Mouse (Mus musculus) cerebellum, postnatal 10 days (tissue): ENCODE data around the gene Pla2g2e.
"Not testable (repeated sequence)": the region's sequence is repeated elsewhere in the genome, so short reads cannot be mapped to it uniquely, and the experiment has no call there.

Experiments used
- DNase-seq, 2 experiments: peaks; one replicate each; pipeline ENCODE4 v3.0.0; 2021; ENCODE audit warnings: mixed read lengths in 2 of 2

The Pla2g2e gene

GRCm38 (mm10) chr4:138877731-138878130 is at the start of gene Pla2g2e:
TSS of gene Pla2g2e (plus strand) at chr4:138877942.
- DNase-seq: no peak

- DNase-seq: peak; percentile 79 to 83
Observed at GRCm38 (mm10) chr4:138839806-138840205, 37.9 kb upstream of the Pla2g2e start.

GRCm38 (mm10) chr4:138840726-138841125 is 37.0 kb upstream of the Pla2g2e start:
- peak; percentile 47 to 62 for DNase-seq

- DNase-seq: peak; percentile 86 to 90
Observed at GRCm38 (mm10) chr4:138841386-138841785, 36.4 kb upstream of the Pla2g2e start.

- peak; percentile 89 to 93 for DNase-seq
Observed at GRCm38 (mm10) chr4:138851463-138851862, 26.3 kb upstream of the Pla2g2e start.

GRCm38 (mm10) chr4:138852961-138853360 is 24.8 kb upstream of the Pla2g2e start:
- no peak for DNase-seq

- DNase-seq: no peak
Observed at GRCm38 (mm10) chr4:138855092-138855632, 22.6 kb upstream of the Pla2g2e start.

- peak; percentile 83 to 90 for DNase-seq
Observed at GRCm38 (mm10) chr4:138856491-138856890, 21.3 kb upstream of the Pla2g2e start.

GRCm38 (mm10) chr4:138857576-138857975 is 20.2 kb upstream of the Pla2g2e start:
- no peak for DNase-seq

- no peak for DNase-seq
Observed at GRCm38 (mm10) chr4:138858446-138858845, 19.3 kb upstream of the Pla2g2e start.

- DNase-seq: peak; percentile 67 to 74
Observed at GRCm38 (mm10) chr4:138859245-138859644, 18.5 kb upstream of the Pla2g2e start.

GRCm38 (mm10) chr4:138859728-138860127 is 18.0 kb upstream of the Pla2g2e start:
- peak; percentile 94 to 96 for DNase-seq

- no peak for DNase-seq
Observed at GRCm38 (mm10) chr4:138863344-138863998, 14.3 kb upstream of the Pla2g2e start, which contains the start of gene Pla2g5. TSS of gene Pla2g5 (minus strand) at chr4:138863482.

- no peak for DNase-seq
Observed at GRCm38 (mm10) chr4:138865092-138865491, 12.7 kb upstream of the Pla2g2e start.

GRCm38 (mm10) chr4:138865991-138866390 is 11.8 kb upstream of the Pla2g2e start:
- DNase-seq: no peak

- peak; percentile 88 to 93 for DNase-seq
Observed at GRCm38 (mm10) chr4:138866413-138866812, 11.3 kb upstream of the Pla2g2e start.

GRCm38 (mm10) chr4:138868666-138869065 is 9.1 kb upstream of the Pla2g2e start:
- no peak for DNase-seq

GRCm38 (mm10) chr4:138873864-138874263 is 3.9 kb upstream of the Pla2g2e start, which contains the start of gene Gm13030:
TSS of gene Gm13030 (minus strand) at chr4:138873964.
- DNase-seq: no peak

- not testable (repeated sequence) for DNase-seq
Observed at GRCm38 (mm10) chr4:138875275-138875674, 2.5 kb upstream of the Pla2g2e start.

- DNase-seq: no peak
Observed at GRCm38 (mm10) chr4:138875986-138876385, 1.8 kb upstream of the Pla2g2e start.

GRCm38 (mm10) chr4:138878783-138879182 is 1.0 kb downstream of the Pla2g2e start:
- DNase-seq: no peak

- DNase-seq: no peak
Observed at GRCm38 (mm10) chr4:138879808-138880207, 2.1 kb downstream of the Pla2g2e start.

GRCm38 (mm10) chr4:138880811-138881584 is 3.3 kb downstream of the Pla2g2e start:
- no peak for DNase-seq

GRCm38 (mm10) chr4:138882179-138882578 is 4.4 kb downstream of the Pla2g2e start:
- peak; percentile 54 to 58 for DNase-seq
